Mouse (Mus musculus) macrophage (primary cell): Measurements from ENCODE around the gene I0C0044D17Rik. TPM values are rescaled to one million over a fixed set of nuclear protein-coding genes. Genes with fewer than 3 reads are reported as not detected.

Source experiments
- H3K27ac ChIP-seq: fragments of 350-480 bp; formaldehyde crosslinking; 2 replicates; pipeline ENCODE4 v1.9.0; 2021
- H3K36me3 ChIP-seq: fragments of 350-480 bp; formaldehyde crosslinking; 2 replicates; pipeline ENCODE4 v1.9.0; 2021; ENCODE audit errors: inconsistent target
- H3K4me3 ChIP-seq: fragments of 350-480 bp; formaldehyde crosslinking; 2 replicates; pipeline ENCODE4 v1.9.0; 2021; ENCODE audit errors: inconsistent target
- H3K79me2 ChIP-seq: fragments of 350-480 bp; formaldehyde crosslinking; 2 replicates; pipeline ENCODE4 v1.9.0; 2021; ENCODE audit errors: inconsistent target
- WGBS: methylation state at CpG from one replicate; pipeline ENCODE4 v1.1.7; 2026; ENCODE audit warnings: inconsistent platforms; ENCODE audit not compliant: missing documents; 5-methylcytosine and 5-hydroxymethylcytosine counted together
- polyA plus RNA-seq: library from polyadenylated mRNA; stranded (reverse); fragments of 250-400 nt; gene quantifications from 3 replicates; pipeline ENCODE4 v1.2.4, GENCODE M21; 2018; ENCODE audit warnings: inconsistent platforms

Gene I0C0044D17Rik
- polyA plus RNA-seq, 1 experiment from 2014 or later = not detected

- 35% methylated on average over 5 of the region's 6 CpGs for WGBS
- H3K79me2 ChIP-seq = no peaks in the 10 kb centered on the region
Observed at GRCm38 (mm10) chr4:98777464-98777863, 46.2 kb downstream of the I0C0044D17Rik start.

GRCm38 (mm10) chr4:98776721-98777427, 46.8 kb downstream of the I0C0044D17Rik start:
- Histone ChIP-seq H3K79me2 (no peaks in the 10 kb centered on the region), H3K27ac (no peak overlapping the region), H3K36me3 (no peaks in the 10 kb centered on the region), H3K4me3 (no peak overlapping the region)
- 96% methylated on average over 10 of the region's 10 CpGs for WGBS

More at GRCm38 (mm10) chr4:98777464-98777863, 46.2 kb downstream of the I0C0044D17Rik start:
- Histone ChIP-seq H3K27ac (no peak overlapping the region), H3K36me3 (no peaks in the 10 kb centered on the region), H3K4me3 (no peak overlapping the region)

GRCm38 (mm10) chr4:98773785-98774184, 49.9 kb downstream of the I0C0044D17Rik start:
- WGBS = 81% methylated on average over 5 of the region's 5 CpGs
- Histone ChIP-seq H3K4me3 (no peak overlapping the region), H3K27ac (no peak overlapping the region), H3K79me2 (no peaks in the 10 kb centered on the region), H3K36me3 (no peaks in the 10 kb centered on the region)

Other genes starting within 250 kb of the I0C0044D17Rik start
- not detected in 3 replicates for gene L1td1, start 97.1 kb downstream of the I0C0044D17Rik start, polyA plus RNA-seq
- gene Kank4, start 6.3 kb downstream of the I0C0044D17Rik start, polyA plus RNA-seq = not detected in 3 replicates
- 15.0 to 35.3 TPM (median 29.0 TPM) in 3 replicates for gene Usp1, start 100.0 kb upstream of the I0C0044D17Rik start, polyA plus RNA-seq
- gene Angptl3, start 207.1 kb upstream of the I0C0044D17Rik start, polyA plus RNA-seq = 1.8 to 14.9 TPM (median 5.9 TPM) in 3 replicates